Mouse (Mus musculus) E14TG2a.4 (cell line): ENCODE results near the gene Rbmx2.

Source experiments
- CTCF ChIP-seq: conservative IDR thresholded peaks from 2 replicates; pipeline ENCODE4 v1.5.1; 2014; ENCODE audit warnings: low read length
- NANOG ChIP-seq: IDR thresholded peaks from 2 replicates; pipeline ENCODE4 v1.6.1; 2014; ENCODE audit warnings: borderline replicate concordance, low read length, mixed read lengths
- POU5F1 ChIP-seq: IDR thresholded peaks from 2 replicates; pipeline ENCODE4 v1.6.1; 2014; ENCODE audit warnings: low read length, borderline replicate concordance

DNA sequence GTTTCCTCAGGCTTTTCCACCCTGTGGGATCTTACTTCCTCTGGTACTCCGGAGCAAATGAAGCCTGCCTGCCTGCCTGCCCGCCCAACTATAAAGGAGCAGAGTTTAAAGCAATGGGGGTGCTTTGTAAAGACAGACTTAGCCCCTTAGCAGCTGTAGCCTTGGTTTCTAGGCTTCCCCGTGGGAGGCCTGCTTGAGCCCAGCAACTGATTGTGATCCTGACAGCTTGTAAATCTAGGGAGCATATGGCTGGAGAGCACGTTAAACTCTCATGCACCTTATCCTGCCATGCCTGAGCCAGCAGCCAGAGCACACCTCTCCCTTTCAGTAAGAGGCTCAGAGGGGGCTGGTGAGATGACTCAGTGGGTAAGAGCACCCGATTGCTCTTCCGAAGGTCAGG, 28.0 kb upstream of the Rbmx2 start:
- TF ChIP-seq NANOG (no peak), CTCF (no peak), POU5F1 (no peak)
